Mouse (Mus musculus) left cerebral cortex, postnatal 25 days (tissue): Measurements from ENCODE around the gene Atp5b. TPM values are rescaled to one million over a fixed set of nuclear protein-coding genes. Genes with fewer than 3 reads are reported as not detected.
"Not testable (repeated sequence)": the region's sequence is repeated elsewhere in the genome, so short reads cannot be mapped to it uniquely, and the experiment has no call there.

Source experiments
- DNase-seq, 2 experiments: peaks; one replicate each; pipeline ENCODE4 v3.0.0; 2022; ENCODE audit warnings: low spot score in 2 of 2, mixed read lengths in 1 of 2
- intact Hi-C: fragments of 180-260 bp; cut with DNase I; formaldehyde crosslinking; loops from one replicate; pipeline ENCODE4 v1.15.1; 2025
- total RNA-seq, 2 experiments: library from RNA; stranded (reverse); gene quantifications; 2 replicates each; pipeline ENCODE4 v1.2.3; 2021

Gene Atp5b
- total RNA-seq, 2 experiments from 2014 or later, result 1,709 to 1,721 TPM

- DNase-seq, result no peak
- intact Hi-C loops, result no loop called here
Observed at GRCm38 (mm10) chr10:128062221-128062989, 20.7 kb upstream of the Atp5b start.

- intact Hi-C loops, result no loop called here
- no peak for DNase-seq
Observed at GRCm38 (mm10) chr10:128066072-128066471, 17.0 kb upstream of the Atp5b start.

GRCm38 (mm10) chr10:128069201-128069600 lies 13.9 kb upstream of the Atp5b start:
- DNase-seq, result no peak
- intact Hi-C loops, result no loop called here

- intact Hi-C loops, DNase-seq: not testable (repeated sequence)
Observed at GRCm38 (mm10) chr10:128070432-128070831, 12.6 kb upstream of the Atp5b start.

GRCm38 (mm10) chr10:128078269-128078668 lies 4.8 kb upstream of the Atp5b start:
- intact Hi-C loops, DNase-seq: not testable (repeated sequence)

GRCm38 (mm10) chr10:128080496-128080895 lies 2.6 kb upstream of the Atp5b start:
- no peak for DNase-seq
- intact Hi-C loops, result no loop called here

- intact Hi-C loops, result loop anchor here (2.0 kb wide), 1 partner anchor 23 kb away; the partner anchor contains the start of gene Ptges3
- DNase-seq, result no peak
Observed at GRCm38 (mm10) chr10:128081807-128082476, 1.1 kb upstream of the Atp5b start.

GRCm38 (mm10) chr10:128082477-128082808 lies 630 bp upstream of the Atp5b start:
- DNase-seq, result no peak
- intact Hi-C loops, result loop anchor here (2.0 kb wide), 1 partner anchor 24 kb away; the partner anchor contains the start of gene Ptges3

- intact Hi-C loops, result loop anchor here (2.0 kb wide), 1 partner anchor 25 kb away; the partner anchor contains the start of gene Ptges3
- peak in 1 of 2 experiments; percentile 39 for DNase-seq
Observed at GRCm38 (mm10) chr10:128083688-128084087, 615 bp downstream of the Atp5b start.

GRCm38 (mm10) chr10:128084160-128084559 lies 1.1 kb downstream of the Atp5b start:
- intact Hi-C loops, result no loop called here
- DNase-seq, result no peak

- intact Hi-C loops, result no loop called here
- no peak for DNase-seq
Observed at GRCm38 (mm10) chr10:128086391-128086790, 3.3 kb downstream of the Atp5b start.

GRCm38 (mm10) chr10:128087216-128087615 lies 4.1 kb downstream of the Atp5b start:
- intact Hi-C loops, DNase-seq: not testable (repeated sequence)

GRCm38 (mm10) chr10:128088181-128088580 lies 5.1 kb downstream of the Atp5b start:
- no peak for DNase-seq
- intact Hi-C loops, result no loop called here

GRCm38 (mm10) chr10:128089842-128090241 lies 6.8 kb downstream of the Atp5b start:
- no peak for DNase-seq
- intact Hi-C loops, result loop anchor here (10.0 kb wide), 1 partner anchor 365 kb away; the partner anchor contains the start of gene Smarcc2

- DNase-seq, result peak; percentile 82 to 91
- intact Hi-C loops, result loop anchor here (10.0 kb wide), 1 partner anchor 364 kb away; the partner anchor contains the start of gene Smarcc2
Observed at GRCm38 (mm10) chr10:128090651-128091563, 7.8 kb downstream of the Atp5b start.

GRCm38 (mm10) chr10:128091564-128092505 lies 8.8 kb downstream of the Atp5b start, which contains the start of gene Baz2a:
Gene Baz2a, plus strand, starts transcription at chr10:128091577.
- intact Hi-C loops, result loop anchor here (2.0 to 10.0 kb wide), 2 partner anchors 97 to 363 kb away; partner anchors contain the start of gene Smarcc2
- DNase-seq, result peak; percentile 24 to 38

- intact Hi-C loops, result loop anchor here (2.0 to 10.0 kb wide), 2 partner anchors 96 to 362 kb away; partner anchors contain the start of gene Smarcc2
- DNase-seq, result peak; percentile 62 to 78
Observed at GRCm38 (mm10) chr10:128092506-128093495, 9.7 kb downstream of the Atp5b start.
